Mouse (Mus musculus) heart, adult 18-20 months (tissue): ENCODE results near the gene Cuta. TPM values are rescaled to one million over a fixed set of nuclear protein-coding genes. Genes with fewer than 3 reads are reported as not detected.
"Not testable (repeated sequence)": the region's sequence is repeated elsewhere in the genome, so short reads cannot be mapped to it uniquely, and the experiment has no call there.

Source experiments
- DNase-seq, 2 experiments: peaks; one replicate each; pipeline ENCODE4 v3.0.0; 2021 to 2022; ENCODE audit warnings: mixed read lengths in 1 of 2
- total RNA-seq, 2 experiments: library from RNA; stranded (reverse); gene quantifications; 2 replicates each; pipeline ENCODE4 v1.2.3; 2021

Gene Cuta
- total RNA-seq, 2 experiments from 2014 or later, result 93.2 to 100 TPM

DNA sequence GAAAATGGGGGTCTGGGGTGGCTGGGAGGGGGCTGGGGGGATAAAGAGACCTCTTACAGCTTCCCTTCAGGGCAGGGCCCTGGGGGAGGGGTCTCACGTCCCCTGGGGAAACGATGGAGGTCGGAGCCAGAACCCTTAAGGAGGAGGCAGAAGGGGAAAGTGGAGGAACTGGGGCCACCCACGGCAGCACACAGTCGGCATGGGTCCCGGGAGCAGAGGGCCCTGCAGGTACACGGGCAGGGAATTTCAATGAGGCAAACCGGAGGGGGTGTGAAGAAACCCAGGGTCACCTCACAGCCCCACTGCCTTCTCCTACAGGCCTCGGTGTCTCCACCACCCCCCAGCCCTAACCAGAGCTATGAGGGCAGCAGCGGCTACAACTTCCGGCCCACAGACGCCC, 2.9 kb downstream of the Cuta start:
- no peak for DNase-seq

DNA sequence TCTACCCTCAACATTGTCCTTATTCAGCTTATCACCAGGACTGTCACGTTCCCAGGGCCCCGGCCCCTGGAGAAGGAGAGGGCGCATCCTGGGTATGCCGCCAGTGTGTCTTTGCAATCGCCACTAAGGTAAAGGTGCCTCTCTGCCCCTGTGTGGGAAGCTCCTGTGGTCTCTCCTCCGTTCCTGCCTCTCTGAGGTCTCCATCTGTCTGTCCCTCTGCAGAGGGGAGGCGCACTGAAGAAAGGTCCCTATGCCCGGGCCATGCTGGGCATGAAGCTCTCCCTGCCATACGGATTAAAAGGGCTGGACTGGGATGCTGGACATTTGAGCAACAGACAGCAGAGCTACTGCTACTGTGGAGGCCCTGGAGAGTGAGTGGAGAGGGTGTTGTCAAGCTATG, 4.3 kb downstream of the Cuta start:
- DNase-seq, result no peak

DNA sequence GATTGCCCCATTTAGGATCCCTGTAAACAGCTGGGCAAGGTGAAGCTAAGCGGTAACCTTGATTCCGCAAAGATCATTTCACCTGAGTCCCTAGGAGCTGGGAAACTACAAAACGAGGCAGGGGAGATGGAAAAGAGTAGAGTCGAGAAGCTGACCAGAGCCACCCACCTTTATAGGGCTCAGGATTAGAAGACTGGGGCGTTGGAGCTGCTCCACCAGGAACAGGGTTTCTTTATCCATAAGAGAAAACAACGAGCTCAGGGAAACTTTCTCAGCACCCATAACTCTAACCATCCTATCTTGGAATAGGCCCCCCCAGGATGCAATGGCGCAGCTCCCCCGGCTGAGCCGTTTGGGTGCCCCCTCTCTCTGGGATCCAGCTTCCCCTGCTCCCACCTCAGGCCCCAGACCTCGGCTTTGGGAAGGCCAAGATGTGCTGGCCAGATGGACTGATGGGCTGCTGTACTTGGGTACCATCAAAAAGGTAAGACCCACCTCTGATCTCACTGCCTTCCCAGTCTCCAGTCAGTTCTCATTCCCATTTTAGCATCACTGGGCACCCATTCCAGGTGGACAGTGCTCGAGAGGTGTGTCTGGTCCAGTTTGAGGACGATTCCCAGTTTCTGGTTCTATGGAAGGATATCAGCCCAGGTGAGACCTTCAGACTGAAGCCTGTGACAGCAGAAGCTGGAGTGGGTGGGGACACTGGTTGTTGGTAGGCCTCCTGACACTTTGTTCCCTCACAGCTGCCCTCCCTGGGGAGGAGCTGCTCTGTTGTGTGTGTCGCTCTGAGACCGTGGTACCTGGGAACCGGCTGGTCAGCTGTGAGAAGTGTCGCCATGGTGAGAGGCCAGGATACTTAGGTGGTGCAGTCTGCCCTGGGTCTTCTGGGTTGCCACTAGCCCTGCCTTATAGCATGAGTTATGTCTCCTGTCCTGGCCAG, 5.2 kb downstream of the Cuta start:
- DNase-seq, result no peak

DNA sequence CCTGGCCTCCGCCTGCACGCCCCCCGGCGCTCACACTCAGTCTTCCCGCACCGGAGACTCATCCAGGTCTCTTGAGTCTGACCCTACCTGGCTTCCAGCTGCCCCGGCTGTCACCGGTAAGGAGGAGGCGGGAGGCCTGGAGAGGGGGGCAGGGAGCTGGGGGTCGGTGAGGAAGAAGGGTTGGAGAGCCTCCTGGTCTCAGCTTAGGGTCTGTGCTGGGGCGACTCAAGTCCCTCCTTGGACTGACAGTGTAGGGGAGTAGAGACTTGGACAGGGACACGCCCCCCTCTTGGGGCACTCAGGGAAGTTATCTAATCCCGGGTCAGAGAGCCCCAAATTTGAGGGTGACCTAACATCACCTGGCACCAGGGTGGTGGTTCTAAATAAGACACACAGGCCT, 6.0 kb downstream of the Cuta start:
- DNase-seq, result no peak

DNA sequence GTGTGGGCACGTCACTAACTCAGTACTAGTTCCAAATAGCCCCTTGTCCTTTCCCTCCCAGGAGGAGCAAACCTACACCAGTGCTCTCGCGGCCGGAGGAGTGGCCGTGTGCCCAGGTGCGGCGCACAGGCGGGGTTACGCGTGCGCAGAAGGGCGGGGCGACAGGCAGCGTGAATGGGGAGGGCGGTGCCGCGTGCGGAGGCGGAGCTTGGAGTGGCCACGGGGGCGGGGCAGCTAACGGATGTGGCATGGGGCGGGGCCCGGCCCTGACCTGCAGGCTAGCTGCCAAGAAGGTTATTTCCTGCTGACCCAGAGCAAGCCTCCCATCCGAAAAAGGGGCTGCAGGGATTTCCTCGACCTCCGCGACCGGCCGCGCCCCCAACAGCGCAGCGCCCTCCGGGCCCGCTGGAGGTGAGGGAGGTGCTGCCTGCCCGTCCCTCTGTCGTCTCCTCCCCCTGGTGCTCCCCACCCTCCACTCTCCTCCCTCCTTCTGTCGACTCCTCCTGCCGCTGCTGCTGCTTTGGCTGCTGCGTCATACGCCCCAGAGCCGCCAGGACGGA, 6.5 kb downstream of the Cuta start, which contains the start of gene Phf1:
Gene Phf1, plus strand, starts transcription at position 214 of the 560 bp plus-strand sequence.
- peak; percentile 97 to 99 for DNase-seq

DNA sequence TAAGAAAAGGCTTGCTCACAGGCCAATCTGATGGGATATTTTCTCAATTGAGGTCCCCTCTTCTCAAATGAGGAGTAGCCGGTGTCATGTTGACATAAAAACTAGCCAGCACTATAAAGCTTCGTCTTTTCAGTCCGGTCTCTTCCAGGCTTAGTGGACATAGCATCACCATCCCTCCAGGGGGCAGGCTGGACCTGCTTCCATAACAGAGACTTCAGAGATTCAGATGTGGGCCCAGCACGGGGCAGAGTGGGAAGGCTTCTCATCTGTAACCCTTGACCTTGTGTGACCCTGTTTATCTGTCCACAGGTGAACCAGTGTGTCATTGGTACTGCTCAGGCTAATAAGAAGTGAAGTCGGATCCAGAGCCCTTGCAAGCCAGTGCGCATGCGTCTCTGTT, 7.6 kb downstream of the Cuta start:
- DNase-seq, result peak; percentile 49 to 65

DNA sequence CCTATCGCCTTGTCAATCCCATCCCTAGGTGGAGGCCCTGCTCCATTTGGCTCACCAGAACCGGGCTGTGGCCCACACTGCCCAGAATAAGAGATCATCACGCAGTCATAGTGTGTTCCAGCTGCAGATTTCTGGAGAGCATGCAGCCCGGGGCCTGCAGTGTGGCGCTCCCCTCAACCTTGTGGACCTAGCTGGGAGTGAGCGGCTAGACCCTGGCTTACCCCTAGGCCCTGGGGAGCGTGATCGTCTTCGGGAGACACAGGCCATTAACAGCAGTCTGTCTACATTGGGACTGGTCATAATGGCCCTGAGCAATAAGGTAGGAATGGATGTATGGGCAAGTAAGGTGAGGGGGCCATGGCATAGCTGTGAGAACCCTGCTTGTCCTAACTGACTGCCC, 14.0 kb downstream of the Cuta start:
- DNase-seq, result not testable (repeated sequence)

DNA sequence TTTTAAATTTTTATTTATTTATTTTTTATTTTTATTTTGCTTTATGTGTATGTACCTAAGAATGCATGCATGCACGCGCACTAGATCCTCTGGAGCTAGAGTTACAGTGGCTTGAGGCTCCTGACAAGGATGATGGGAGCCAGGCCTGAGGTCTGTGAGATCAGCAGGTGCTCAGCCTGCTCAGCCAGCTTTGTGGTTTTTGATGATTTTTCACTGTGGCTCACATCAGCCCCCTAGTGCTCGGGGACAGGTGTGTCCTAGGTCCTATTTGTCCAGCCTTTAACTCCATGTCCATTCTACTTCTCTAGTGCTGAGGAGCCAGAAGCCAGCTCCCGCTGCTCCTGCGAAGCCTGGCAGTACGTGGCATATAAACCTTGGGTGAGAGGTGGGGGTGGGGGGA, 17.0 kb downstream of the Cuta start:
- DNase-seq, result not testable (repeated sequence)

DNA sequence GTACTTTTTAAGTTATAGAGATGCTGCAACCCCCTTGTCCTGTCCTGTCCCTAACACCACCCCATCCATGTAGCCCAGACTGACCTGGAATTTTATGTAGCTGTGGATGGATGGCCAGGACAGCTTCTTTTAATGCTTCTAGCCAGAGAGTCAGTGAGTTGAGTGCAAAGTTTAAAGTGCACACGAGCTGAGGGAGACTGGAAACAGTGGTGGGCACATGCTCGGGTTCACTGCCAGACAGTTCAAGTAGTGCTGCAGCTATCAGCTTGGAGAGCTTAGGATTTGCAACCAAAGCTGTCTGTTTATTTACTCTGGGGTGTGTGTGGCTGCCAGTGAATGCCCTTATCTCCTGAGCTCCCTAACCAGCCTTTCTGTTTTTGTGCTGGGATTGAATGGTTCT, 19.9 kb downstream of the Cuta start:
- DNase-seq, result not testable (repeated sequence)

DNA sequence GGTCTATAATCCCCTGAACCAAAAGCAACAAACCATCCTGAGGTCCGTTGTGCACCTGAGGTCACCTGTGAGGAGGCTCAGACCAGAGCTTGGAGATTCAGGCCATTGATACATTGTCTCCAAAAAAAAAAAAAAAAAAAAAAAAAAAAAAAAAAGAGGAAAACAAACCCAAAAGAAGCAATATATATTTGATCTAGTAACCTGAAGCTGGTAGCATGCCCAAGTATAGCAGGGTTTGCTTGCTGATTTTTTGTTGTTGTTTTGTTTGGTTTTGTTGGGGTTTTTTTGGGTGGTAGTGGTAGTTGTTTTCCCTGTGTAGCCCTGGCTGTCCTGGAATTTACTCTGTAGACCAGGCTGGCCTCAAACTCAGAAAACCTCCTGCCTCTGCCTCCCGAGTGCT, 21.0 kb downstream of the Cuta start:
- no peak for DNase-seq

DNA sequence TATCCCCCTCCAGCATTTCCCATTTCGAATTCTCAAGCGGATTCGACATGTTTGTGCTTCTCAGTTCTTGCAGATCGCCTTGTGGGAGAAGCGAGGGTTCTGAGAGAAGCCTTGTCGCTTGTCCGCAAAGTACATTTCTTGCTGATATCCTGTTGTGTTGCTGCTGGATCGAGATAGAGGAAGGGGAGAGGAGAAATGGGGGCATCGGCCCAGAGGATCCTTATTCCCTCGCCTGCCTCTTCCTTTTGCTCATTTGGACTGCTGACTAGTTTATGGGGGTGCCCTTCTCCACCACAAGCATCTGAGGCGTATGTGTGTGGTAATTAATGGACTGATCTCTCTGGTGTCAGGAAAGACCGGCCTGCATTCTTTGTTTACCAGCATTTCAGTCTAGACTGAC, 21.8 kb downstream of the Cuta start:
- not testable (repeated sequence) for DNase-seq

DNA sequence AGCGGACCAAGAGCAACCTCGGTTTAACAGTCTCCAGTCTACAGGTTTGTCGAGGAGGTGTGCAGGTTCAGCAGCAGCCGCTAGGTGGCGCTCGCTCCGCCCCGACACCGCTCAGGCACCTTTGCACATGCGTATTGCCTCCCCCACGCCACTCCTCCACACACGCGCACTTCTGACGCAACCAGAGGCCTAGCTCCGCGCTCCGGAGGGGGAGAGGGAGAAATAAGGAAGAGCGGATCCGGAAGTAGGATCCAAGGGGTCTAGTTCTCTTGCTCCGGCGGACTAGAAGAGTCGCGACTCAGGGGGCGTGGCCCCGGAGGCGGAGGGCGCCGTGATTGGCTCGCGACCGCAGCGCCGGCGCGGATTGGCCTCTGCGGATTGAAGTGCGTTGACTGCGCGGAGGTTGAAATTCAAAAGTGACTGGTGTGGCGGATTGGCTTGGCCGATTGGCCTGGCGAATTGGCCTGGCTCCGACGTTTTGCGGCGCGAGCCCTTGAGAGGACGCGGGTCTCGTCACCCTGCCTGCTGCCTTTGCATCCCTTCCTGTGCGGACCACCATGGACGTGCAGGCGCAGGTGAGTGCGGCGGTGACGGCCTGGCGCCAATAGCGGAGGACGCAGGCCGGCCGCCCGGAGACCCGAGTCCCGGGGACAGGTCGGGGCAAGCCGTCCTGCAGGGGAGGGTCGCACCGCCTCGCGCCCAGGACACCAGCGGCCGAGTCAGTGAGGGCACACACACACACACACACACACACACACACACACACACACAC, 22.5 kb downstream of the Cuta start, which contains the start of gene Kifc5b:
Gene Kifc5b, plus strand, starts transcription at position 381 of the 772 bp plus-strand sequence.
- peak; percentile 99 to 100 for DNase-seq

DNA sequence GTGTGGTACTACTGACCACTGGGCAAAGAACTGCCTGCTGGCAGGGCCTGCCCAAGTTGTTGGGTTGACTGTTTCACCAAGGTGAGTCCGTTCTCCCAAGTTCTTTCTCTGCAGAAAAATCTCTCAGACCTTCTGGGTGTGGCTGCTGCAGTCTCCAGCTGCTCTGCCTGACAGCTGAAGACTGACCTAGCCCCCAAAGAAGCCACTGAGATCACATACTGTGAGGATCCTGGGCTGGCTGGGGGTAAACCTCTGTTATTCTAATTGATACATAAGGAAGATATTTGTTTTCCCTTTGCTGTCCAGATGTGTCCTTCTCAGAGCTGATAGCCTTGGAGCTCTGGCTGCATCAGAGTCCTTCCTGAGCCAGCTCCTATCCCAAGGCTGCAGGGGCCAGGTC, 24.1 kb downstream of the Cuta start:
- DNase-seq, result no peak

DNA sequence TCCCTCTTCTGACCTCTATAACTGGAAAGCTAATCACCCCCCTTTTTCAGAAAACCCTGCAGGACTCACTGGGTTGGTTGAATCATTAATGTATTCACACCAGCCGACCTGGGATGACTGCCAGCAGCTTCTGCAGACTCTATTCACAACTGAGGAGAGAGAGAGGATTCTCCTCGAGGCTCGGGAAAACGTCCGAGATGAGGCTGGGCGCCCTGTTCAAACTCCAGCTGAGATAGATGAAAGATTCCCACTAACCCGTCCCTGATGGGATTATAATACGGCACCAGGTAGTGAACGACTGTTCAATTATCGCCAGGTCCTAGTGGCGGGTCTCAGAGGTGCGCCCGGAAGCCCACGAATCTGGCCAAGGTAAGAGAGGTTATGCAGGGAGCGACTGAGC, 31.9 kb downstream of the Cuta start:
- DNase-seq, result not testable (repeated sequence)

DNA sequence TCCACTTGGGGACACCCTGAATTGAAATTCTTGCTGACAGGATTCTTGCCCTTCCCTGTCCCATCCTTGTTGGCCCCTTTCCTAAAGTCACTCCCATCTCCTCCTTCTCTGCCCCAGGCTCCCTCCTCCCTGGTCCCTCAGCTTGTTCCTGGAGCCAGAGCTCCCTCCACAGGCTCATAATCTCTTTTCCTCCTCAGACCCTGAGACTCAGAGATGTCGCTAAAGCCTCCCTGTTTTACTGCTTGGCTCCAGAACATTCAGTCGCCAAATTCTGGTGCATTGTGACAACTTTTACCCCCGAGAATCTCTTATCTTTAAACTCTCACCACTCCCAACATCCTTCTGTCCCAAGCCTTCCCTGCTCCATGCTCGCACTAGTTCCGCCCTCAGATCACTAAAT, 35.0 kb downstream of the Cuta start:
- DNase-seq, result peak in 1 of 2 experiments; percentile 34

DNA sequence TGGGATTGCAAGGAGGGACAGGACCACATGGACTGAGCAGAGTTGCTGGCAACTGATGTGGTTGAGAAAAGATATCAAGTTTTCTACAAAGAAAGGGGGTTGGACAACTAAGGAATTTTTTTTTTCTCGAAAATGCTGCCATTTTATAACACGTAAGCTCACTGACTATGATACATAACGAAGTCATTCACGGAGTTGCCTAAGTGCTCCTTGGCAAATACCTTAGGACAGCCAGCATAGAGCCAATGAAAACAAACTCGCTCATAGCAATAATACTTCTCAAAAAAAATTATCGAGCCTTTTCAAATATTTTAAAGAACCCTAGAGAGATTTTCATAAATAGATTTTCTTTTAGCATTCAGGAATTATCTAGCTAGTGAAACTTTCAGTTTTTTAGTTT, 38.5 kb downstream of the Cuta start:
- DNase-seq, result no peak

DNA sequence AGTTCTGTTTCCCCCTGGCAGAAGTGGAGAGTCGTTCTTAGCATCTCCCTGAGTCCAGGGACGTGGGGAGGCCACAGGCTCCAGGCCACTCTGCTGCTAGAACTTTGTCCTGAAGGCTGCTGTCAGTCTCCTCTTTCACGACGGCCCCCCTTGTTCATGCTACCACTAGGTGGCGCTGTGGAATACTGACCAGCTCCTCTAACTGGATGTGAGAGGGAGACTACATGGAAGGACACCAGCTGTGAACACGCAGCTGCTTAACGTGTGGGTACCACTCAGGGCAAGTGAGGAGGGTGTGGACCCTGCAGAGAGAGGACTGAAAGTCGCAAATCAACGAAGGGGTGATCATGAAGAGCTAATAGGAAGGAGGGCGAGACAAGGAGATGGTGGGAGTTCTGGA, 43.8 kb downstream of the Cuta start:
- peak; percentile 66 to 83 for DNase-seq

DNA sequence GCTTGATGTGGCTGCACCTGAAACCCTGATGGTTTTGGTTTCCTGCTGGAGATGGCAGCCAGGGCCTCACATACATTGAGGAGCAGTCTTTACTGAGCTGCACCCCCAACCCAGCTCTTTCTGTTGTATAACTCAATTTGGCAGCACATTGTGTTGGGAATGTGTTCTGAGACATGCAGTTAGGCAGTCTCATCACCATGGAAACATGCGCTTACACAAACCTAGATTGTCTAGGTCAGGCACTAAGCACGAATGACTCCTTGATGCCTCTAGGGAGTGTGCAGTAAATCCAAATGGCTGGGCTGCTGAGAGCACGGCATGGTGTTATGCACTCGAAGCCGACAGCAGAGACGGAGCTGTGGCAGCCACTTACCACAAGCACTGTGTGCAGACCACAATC, 45.0 kb downstream of the Cuta start:
- no peak for DNase-seq

DNA sequence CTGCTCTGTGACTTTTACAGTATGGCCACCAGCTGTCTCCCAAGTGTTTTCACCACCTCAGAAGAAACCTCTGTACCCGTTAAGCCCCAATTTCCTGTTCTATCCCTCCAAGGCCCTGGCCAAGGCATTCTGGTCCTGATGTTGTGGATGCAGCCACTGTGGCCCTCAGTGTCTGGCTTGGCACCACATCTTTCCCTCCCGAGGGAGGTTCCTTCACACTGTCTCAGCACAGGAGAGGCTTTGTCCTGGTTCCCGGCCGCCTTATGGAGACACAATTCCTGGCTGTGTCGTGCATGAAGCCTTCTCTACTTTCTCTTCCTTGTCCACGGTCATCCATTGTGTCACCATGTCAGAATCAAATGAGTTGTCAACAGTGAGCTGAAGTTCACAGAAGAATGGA, 45.9 kb downstream of the Cuta start:
- DNase-seq, result peak in 1 of 2 experiments; percentile 37

DNA sequence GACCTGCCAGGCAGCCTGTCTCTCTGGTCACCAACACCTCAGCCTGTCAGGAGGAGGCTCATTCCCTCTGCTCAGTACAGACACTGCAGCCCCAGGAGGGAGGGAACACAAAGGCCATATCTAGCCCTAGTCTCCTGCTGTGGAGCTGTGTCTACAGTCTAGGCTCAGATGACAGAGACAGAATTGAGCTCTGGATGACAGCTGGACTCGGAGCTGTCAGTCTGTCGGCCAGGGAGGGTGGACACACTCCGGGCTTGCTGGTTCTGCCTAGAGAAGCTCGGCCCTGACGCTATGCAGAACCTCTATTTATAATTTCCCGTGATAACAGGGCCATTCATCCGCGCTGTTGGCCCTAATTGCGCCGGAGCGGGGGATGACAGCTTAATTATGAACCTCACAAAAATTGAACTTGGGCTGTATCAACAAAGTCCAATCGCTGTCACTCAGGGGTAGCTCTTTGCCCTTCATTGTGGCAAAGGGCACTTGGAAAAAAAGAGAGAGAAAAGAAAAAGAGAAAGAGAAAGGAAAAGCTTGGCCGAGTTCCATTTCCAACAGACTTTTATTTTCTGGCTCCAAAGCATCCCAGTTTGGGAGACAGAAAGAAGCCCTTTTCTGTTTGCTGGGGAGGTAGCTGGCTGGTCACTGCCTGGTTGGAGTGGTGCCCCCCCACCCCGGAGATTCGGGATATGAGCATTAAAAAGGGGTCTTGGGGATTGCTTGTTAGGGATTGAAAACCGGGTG, 46.6 kb downstream of the Cuta start:
- peak; percentile 68 to 82 for DNase-seq

DNA sequence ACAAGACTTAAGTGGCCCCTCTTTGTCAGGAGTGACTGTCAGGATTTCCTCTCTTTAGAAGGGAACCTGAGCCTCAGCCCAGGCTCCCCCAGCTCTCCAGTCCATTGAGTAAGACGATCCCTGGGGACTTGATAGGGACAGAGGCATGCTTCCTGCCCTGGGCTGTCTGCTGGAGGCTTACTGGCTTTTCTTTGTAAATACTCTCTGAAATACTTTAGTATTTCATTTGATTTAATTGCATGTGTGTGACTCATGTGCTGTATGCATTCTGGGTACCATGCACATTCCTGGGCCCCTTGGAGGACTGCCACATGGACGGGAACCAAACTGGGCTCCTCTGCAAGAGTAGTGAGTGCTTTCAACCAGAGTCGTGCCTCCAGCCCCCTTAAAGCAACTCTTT, 51.4 kb downstream of the Cuta start:
- peak in 1 of 2 experiments; percentile 30 for DNase-seq
